Comparison of ENCODE assay signal across 28 mouse cellular contexts in the genomic region with DNA sequence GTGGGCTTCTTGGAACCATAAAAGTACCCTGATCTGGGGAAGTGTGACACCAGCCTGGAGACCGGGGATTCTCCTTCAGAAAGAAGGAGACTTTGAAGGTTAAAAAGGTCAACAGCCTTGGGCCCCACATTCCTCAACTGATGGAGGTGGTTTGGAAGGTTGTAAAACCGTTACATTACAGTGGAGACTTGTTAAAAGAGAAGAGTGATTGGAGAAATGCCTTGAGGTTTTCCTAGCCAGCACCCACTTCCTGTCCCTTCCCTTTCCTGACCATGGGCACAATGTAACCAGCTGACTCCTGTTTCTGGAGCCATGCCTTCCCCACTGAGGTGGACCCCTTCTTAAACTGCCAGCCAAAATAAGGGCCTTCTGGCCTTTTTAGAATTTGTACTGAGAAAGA.
DNase-seq lines count a peak whose midpoint lies in the region; ATAC-seq and TF ChIP-seq lines count a peak whose summit lies in the region.
"Had no signal": no experiment of that assay in that cellular context is flagged by ENCODE, and none has a peak within 500 bp of the region (broad histone marks: within the 10 kb centered on the region; RNA-seq: fewer than 3 reads in every experiment).

No protein-coding gene starts in this region.

- H3K27ac ChIP-seq in embryonic fibroblast, embryonic 13.5 days (ENCODE audit: insufficient read depth, low read length), result peak overlapping the region; percentile 19; the same call in 1 of the 2 replicates
- peak overlapping the region; percentile 58; the same call in 1 of the 2 replicates for H3K27ac ChIP-seq in limb, embryonic 11.5 days (replicated peaks; ENCODE audit: low read depth, low read length)
- H3K27ac ChIP-seq: heart, embryonic 15.5 days; intestine, embryonic 15.5 days; liver, embryonic 12.5 days; midbrain, embryonic 13.5 days; stomach, postnatal 0 days had no signal

- 10% methylated on average over 2 of the region's 2 CpGs for WGBS in limb, embryonic 11.5 days

- no peaks in the 10 kb centered on the region for H3K36me3 ChIP-seq in limb, embryonic 11.5 days (ENCODE audit: control insufficient read depth, insufficient read depth, low read length)
- H3K36me3 ChIP-seq: intestine, embryonic 15.5 days had no signal

- TF ChIP-seq POLR2A in embryonic fibroblast, embryonic 13.5 days (IDR thresholded peaks at IDR 0.05; ENCODE audit: low read depth, low read length), result no peak

- H3K9me3 ChIP-seq in limb, embryonic 11.5 days (ENCODE audit: control insufficient read depth, low read length), result no peaks in the 10 kb centered on the region
- H3K9me3 ChIP-seq: heart, embryonic 15.5 days; intestine, embryonic 15.5 days; liver, embryonic 12.5 days; midbrain, embryonic 13.5 days had no signal

- no peak overlapping the region for H3K4me3 ChIP-seq in embryonic fibroblast, embryonic 13.5 days (ENCODE audit: insufficient read depth, low read length)
- H3K4me3 ChIP-seq in limb, embryonic 11.5 days (ENCODE audit: low read depth, low read length), result no peak overlapping the region
- H3K4me3 ChIP-seq: heart, embryonic 15.5 days; intestine, embryonic 15.5 days; liver, embryonic 12.5 days; midbrain, embryonic 13.5 days had no signal

- peak; percentile 65 for DNase-seq in 3134 (ENCODE audit: extremely low read depth, insufficient read length, low spot score)
- peak; percentile 25 for DNase-seq in ES-CJ7 (ENCODE audit: low read depth, low spot score)
- no peak for DNase-seq in limb, embryonic 11.5 days (ENCODE audit: low spot score)
- no peak for DNase-seq in embryo, embryonic 11 days
- DNase-seq in layer of hippocampus, adult 11-12 months (ENCODE audit: low spot score), result no peak
- DNase-seq in adrenal gland, postnatal 4 days (ENCODE audit: low spot score in 2 of 2), result no peak
- no peak for DNase-seq in yolk sac, embryonic 10.5 days (ENCODE audit: low spot score)
- DNase-seq: adrenal gland, adult 2 months; adrenal gland, postnatal 36 days; cerebellum, adult 9-10 months; cerebellum, postnatal 36 days; kidney, adult 2 months; kidney, postnatal 36 days; liver, postnatal 0 days; lung, postnatal 4 days; spleen, adult 18-20 months; thymus, adult 18-20 months; thymus, postnatal 36 days had no signal

- H3K9ac ChIP-seq in limb, embryonic 11.5 days (ENCODE audit: low read length), result no peak overlapping the region
- H3K9ac ChIP-seq: heart, embryonic 15.5 days; intestine, embryonic 15.5 days; liver, embryonic 12.5 days; liver, postnatal 0 days; midbrain, embryonic 13.5 days had no signal

- no peak overlapping the region for H3K4me2 ChIP-seq in limb, embryonic 11.5 days (ENCODE audit: low read depth, severe bottlenecking)
- H3K4me2 ChIP-seq: heart, embryonic 15.5 days; intestine, embryonic 15.5 days; liver, embryonic 12.5 days; midbrain, embryonic 13.5 days had no signal

- no peaks in the 10 kb centered on the region for H3K27me3 ChIP-seq in limb, embryonic 11.5 days (ENCODE audit: control insufficient read depth, insufficient read depth, low read length)
- H3K27me3 ChIP-seq: CH12.LX; heart, embryonic 15.5 days; intestine, embryonic 15.5 days; liver, embryonic 12.5 days; midbrain, embryonic 13.5 days; Patski had no signal

- TF ChIP-seq CTCF in embryonic fibroblast, embryonic 13.5 days (IDR thresholded peaks at IDR 0.05; ENCODE audit: borderline replicate concordance, insufficient read depth, low read length), result no peak

- ATAC-seq in limb, embryonic 11.5 days (ENCODE audit: insufficient number of reproducible peaks, low FRiP score, low TSS enrichment, low read depth), result no peak
- ATAC-seq: forebrain, embryonic 14.5 days; hindbrain, embryonic 16.5 days; intestine, embryonic 15.5 days; liver, embryonic 12.5 days; liver, postnatal 0 days; midbrain, embryonic 13.5 days; Patski had no signal

- H3K4me1 ChIP-seq in embryonic fibroblast, embryonic 13.5 days (ENCODE audit: control insufficient read depth, insufficient read depth, low read length), result peaks cover 44% of the 10 kb centered on the region
- peaks cover 22% of the 10 kb centered on the region for H3K4me1 ChIP-seq in limb, embryonic 11.5 days (ENCODE audit: control insufficient read depth, insufficient read depth, low read length)

Comparison
In these comparisons a context has a peak if more than half of its experiments do, and no peak if none do; other contexts are left out.
1. DNase-seq: peak in 3134 (single experiment) and ES-CJ7 (single experiment); none in limb, embryonic 11.5 days (single experiment), embryo, embryonic 11 days (single experiment), layer of hippocampus, adult 11-12 months (single experiment), adrenal gland, postnatal 4 days (0 of 2) and yolk sac, embryonic 10.5 days (single experiment).